Mouse (Mus musculus) telencephalon, adult 2 months (tissue): ENCODE results near the gene Rsrp1.
"Not testable (repeated sequence)": the region's sequence is repeated elsewhere in the genome, so short reads cannot be mapped to it uniquely, and the experiment has no call there.

Experiments used
- DNase-seq: peaks from one replicate; pipeline ENCODE4 v3.0.0-alpha.2; 2011; ENCODE audit warnings: low read depth, low spot score

Rsrp1 gene

GRCm38 (mm10) chr4:134923258-134924018, at the start of gene Rsrp1:
Gene Rsrp1 (plus strand): TSS chr4:134923592.
- peak; percentile 96 for DNase-seq

GRCm38 (mm10) chr4:134876171-134876570, 47.2 kb upstream of the Rsrp1 start:
- DNase-seq, result no peak

DNA sequence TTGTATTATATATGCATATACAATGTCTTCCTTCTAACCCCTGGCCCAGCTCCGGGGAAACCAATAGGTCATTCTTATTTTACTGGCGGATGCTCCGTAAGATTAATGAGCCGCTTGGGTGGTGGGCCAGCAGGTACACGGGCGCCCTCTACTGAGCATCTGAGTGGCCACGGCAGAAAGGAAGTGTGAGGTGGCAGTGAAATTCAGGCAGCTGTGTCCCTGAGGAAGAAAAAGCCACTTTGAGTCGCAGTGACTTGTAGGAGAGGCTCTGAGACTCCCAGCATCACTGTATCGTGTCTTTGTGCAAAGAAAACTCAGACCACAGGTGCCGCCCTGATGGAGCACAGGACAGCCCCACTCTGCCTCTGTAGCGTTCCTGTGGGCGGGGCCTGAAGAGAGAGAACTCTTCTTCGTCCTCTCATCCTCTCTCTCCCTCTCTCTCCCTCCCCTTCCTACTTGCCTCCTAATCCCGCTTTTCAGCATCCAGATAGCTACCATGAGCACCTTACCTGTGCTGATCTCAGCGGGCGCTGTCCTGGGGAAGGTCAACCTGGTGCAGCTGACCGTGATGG, 43.9 kb upstream of the Rsrp1 start:
- DNase-seq, result no peak

DNA sequence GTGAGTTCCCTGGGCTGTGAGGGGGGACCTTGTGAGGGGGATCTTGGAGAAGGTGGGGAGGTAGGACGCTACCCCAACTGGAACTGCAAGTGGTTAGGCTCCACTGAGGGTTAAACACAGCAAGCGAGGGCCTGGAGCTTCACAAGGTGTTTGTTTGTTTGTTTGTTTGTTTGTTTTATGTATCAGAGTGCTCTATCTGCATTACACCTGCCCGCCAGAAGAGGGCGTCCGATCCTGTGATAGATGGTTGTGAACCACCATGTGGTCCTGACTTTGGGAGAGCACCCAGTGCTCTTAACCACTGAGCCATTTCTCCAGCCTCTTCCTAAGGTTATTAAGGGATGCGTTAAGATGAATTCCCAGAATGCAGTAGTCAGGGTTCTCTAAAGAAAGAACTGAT, 43.4 kb upstream of the Rsrp1 start:
- no peak for DNase-seq

DNA sequence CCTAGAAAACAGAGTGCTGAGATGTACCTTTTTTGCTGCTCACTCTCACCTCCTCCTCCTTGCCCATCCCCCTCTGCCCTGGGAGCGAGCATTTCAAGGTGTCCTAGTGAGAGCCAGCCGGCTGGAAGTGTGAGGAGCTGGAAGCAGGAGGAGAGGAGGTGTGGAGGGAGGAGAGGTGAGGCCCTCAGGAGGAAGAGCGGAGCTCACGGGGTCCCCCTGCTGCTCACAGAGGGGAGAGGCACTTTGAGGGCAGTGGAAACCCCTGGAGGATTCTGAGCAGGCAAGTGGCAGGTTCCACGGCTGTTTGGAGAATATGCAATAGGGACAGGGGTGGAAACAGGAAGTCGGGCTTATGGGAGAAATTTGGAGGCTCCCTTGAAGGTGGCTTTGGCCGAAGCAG, 40.1 kb upstream of the Rsrp1 start:
- no peak for DNase-seq

- DNase-seq, result no peak
Measured at GRCm38 (mm10) chr4:134883808-134884207, 39.6 kb upstream of the Rsrp1 start.

GRCm38 (mm10) chr4:134884364-134884763, 39.0 kb upstream of the Rsrp1 start:
- DNase-seq, result no peak

GRCm38 (mm10) chr4:134892096-134892495, 31.3 kb upstream of the Rsrp1 start:
- no peak for DNase-seq

DNA sequence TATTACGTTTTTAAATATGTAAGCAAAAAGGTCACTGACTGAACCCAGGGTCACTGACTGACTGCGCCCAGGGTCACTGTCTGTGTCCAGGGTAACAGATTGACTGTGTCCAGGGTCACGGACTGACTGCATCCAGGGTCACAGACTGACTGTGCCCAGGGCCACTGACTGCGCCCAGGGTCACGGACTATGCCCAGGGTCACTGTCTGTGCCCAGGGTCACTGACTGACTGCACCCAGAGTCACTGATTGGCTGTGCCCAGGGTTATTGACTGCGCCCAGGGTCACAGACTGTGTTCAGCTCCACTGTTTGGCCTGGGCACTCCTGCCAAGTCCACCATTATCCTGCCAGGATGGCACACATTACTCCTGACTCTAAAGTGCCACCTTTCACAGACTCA, 26.1 kb upstream of the Rsrp1 start:
- DNase-seq, result no peak

DNA sequence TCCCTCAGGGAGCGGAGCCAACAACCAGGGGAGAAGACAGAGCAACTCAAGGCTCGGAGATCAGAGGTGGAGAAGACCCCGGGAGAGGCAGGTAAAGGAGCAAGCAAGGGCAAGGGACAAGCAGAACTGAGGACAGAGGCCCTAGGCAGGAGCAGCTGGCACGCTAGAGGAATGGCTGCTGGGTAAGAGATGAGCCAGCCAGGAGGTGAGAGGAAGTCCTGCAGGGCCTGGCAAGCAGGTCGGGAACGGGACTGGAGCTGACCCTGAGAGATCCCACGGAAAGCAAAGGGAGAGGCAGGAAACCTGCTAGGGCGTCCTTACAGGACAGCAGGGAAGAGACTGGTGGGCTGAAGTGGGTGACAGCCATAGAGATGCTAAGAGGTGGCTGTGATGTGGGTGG, 22.3 kb upstream of the Rsrp1 start:
- DNase-seq, result no peak

DNA sequence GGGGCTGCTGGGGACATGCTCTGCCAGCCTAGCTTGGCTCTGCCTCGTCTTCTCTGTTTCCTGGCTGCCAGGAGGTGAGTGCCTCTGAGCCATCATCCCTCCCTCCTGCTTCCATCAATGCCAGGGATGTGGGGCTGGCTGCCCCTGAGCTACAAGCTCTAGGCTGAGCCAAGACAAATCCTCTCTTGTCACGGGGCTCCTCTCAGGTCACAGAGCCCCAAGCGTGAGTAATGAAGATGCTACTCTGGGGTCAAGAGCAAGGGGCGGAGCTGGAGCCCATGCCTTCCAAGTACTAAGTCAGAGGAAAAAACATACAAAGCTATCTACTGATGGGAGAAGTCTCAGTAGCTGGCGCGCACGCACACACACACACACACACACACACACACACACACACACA, 20.3 kb upstream of the Rsrp1 start:
- no peak for DNase-seq

DNA sequence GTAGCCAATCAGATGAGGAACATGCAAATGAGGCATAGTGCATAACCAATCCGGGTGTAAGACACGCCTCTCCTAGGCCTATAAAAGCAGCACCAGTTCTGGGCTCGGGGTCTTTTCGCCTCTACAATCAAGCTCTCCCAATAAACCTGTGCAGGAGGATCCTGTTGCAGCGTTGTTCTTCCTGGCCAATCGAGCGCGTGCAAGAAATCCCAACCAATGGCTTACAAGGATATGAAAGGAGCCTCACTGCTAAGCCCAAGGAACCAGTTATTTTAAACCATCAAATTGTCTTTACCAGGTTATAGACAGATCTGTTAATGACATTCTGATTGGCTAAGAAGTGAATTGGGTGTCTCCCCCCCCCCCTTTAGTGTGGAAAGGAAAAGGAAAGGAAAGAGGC, 12.0 kb upstream of the Rsrp1 start:
- not testable (repeated sequence) for DNase-seq

GRCm38 (mm10) chr4:134913413-134913812, 10.0 kb upstream of the Rsrp1 start:
- no peak for DNase-seq

DNA sequence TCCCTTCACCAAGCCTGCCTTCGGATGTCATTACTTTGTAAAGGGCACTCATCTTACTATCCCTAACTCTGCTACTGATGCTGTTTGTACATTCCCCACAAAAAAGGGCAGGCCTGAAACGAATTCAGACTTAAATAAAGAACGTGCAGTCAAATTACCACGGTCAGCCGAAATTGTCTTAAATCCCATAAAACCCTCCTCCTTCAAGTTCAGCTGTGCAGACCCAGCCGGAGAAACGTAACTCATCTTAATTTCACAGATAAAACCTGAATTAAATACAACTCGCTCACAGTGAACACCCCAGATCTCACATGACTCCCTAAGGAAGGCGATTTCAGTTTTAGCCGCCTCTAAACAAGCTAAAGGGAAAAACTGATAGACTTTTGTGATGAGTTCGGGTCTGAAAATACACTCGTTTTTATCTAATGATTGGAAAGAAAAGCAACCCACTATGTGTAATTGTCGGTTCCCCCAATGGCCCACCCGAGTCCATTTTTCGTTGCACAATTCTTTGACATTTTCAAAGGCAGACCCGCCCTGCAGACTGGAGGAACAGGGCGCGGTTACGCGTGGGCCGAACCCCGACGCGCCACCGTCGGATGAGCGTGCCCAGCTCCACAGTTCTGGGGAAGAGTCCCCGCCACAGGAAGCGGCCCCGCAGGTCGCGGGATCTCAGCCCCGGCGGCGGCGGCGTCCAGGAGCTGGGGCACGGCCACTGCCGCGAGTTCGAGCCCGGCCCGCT, 9.1 kb upstream of the Rsrp1 start:
- no peak for DNase-seq

- peak; percentile 83 for DNase-seq
Measured at GRCm38 (mm10) chr4:134914864-134915209, 8.6 kb upstream of the Rsrp1 start, which contains the start of gene Tmem50a. Gene Tmem50a (minus strand): TSS chr4:134915024.

- DNase-seq, result no peak
Measured at GRCm38 (mm10) chr4:134915223-134916050, 8.0 kb upstream of the Rsrp1 start.

- no peak for DNase-seq
Measured at GRCm38 (mm10) chr4:134917194-134917593, 6.2 kb upstream of the Rsrp1 start.

- no peak for DNase-seq
Measured at GRCm38 (mm10) chr4:134918381-134918780, 5.0 kb upstream of the Rsrp1 start.

DNA sequence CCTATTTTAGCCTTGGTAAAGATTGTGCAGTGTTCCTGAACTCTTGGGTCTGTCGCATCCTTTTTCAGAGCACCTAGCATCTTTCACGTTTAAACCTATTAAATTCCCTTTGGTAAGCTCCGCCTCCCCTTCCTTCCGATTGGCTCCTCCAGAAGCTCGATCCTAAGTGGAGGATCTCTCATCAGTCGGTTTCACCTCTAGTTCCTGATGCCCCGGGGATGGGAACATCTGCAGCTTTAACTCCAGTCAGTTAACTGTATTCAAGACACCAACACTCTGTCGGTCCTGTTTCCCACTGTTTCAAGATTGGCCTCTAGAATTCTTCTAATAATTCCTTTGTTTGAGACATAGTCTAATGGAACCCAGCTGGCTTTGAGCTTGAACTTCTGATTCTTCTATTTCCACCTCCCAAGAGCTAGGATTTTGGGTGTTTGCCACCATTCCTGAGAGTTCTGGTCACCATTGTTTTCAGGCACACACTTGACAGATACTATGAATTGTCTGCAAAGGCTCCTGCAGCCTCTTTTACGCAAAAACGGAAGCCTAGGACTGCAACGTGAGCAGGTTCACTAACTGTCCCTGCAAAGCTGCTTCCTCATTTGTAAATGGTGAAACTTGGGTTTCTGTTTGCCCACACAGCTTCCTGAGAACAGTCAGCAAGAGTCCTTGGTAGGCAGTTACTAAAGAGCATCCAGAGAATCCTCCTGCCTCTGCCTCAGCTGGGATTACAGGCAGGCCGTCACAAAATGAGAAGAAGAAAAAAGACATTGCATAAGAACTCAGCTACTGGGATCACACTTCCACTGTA, 3.5 kb upstream of the Rsrp1 start:
- no peak for DNase-seq

DNA sequence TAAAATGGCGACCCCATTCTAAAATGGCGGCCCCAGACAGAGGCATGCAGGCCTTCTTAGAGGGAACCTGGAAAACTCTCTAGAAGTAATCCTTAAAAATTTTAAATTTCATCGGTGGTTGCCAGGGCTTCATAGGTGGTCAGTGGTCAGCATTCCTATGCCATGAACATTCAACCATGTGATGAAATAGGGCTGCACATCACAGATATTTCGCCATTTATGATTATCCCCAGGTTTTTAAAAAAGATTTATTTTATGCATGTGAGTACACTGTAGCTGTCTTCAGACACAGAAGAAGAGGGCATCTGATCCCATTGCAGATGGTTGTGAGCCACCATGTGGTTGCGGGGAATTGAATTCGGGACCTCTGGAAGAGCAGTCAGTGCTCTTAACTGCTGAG, 2.8 kb upstream of the Rsrp1 start:
- DNase-seq, result no peak

GRCm38 (mm10) chr4:134921703-134922102, 1.7 kb upstream of the Rsrp1 start:
- no peak for DNase-seq
